Mouse (Mus musculus) heart, adult 2 months (tissue): Measurements from ENCODE around the gene Naaladl2. TPM values are rescaled to one million over a fixed set of nuclear protein-coding genes. Genes with fewer than 3 reads are reported as not detected.

Experiments
- DNase-seq, 2 experiments: peaks; one replicate each; pipeline ENCODE4 v3.0.0; 2021
- H3K27ac ChIP-seq: fragments of 200-600 bp; 2 replicates; pipeline ENCODE4 v1.8.1; 2022
- H3K27me3 ChIP-seq: fragments of 200-500 bp; 2 replicates; pipeline ENCODE4 v1.6.1; 2012; ENCODE audit warnings: mild to moderate bottlenecking, low read length, inconsistent platforms, mixed read lengths; ENCODE audit not compliant: control insufficient read depth, insufficient read depth
- H3K36me3 ChIP-seq: fragments of 200-500 bp; 2 replicates; pipeline ENCODE4 v1.6.1; 2012; ENCODE audit warnings: low read length, inconsistent platforms; ENCODE audit not compliant: control insufficient read depth, insufficient read depth
- H3K4me1 ChIP-seq: fragments of 200-500 bp; 2 replicates; pipeline ENCODE4 v1.6.1; 2011; ENCODE audit warnings: low read length; ENCODE audit not compliant: control insufficient read depth, insufficient read depth
- H3K4me3 ChIP-seq: fragments of 200-600 bp; 2 replicates; pipeline ENCODE4 v1.8.1; 2022
- H3K79me2 ChIP-seq: fragments of 200-500 bp; replicated peaks from 2 replicates; pipeline ENCODE4 v1.6.1; 2012; ENCODE audit warnings: mild to moderate bottlenecking, inconsistent platforms, low read length, moderate library complexity, mixed read lengths; ENCODE audit not compliant: control insufficient read depth, insufficient read depth
- H3K9ac ChIP-seq: fragments of 200-500 bp; 2 replicates; pipeline ENCODE4 v1.6.1; 2012; ENCODE audit warnings: low read depth, mild to moderate bottlenecking, control low read depth, inconsistent platforms, low read length, mixed read lengths
- CTCF ChIP-seq: fragments of 200-600 bp; IDR thresholded peaks from 2 replicates; pipeline ENCODE4 v1.8.1; 2022; ENCODE audit warnings: antibody characterized with exemption, mild to moderate bottlenecking, moderate library complexity
- EP300 ChIP-seq: fragments of 200-500 bp; IDR thresholded peaks from 2 replicates; pipeline ENCODE4 v1.6.1; 2011; ENCODE audit warnings: low read depth, low read length, control low read depth; ENCODE audit not compliant: insufficient read depth
- POLR2A ChIP-seq: fragments of 200-500 bp; IDR thresholded peaks from 2 replicates; pipeline ENCODE4 v1.6.1; 2011; ENCODE audit warnings: mild to moderate bottlenecking, low read depth, low read length, control low read depth; ENCODE audit not compliant: insufficient read depth
- WGBS: fragments of 180-500 bp; shearing (Covaris S2); methylation state at CpG from one replicate; pipeline ENCODE4 v1.1.7; 2018; 5-methylcytosine and 5-hydroxymethylcytosine counted together
- intact Hi-C: fragments of 180-260 bp; cut with DNase I; formaldehyde crosslinking; loops from one replicate; pipeline ENCODE4 v1.15.1; 2025
- polyA plus RNA-seq: library from polyadenylated mRNA; depleted of rRNA; stranded (reverse); fragments of >200 nt; gene quantifications from 2 replicates; pipeline ENCODE4 v1.2.3, GENCODE M21; 2012
- total RNA-seq, 2 experiments: library from RNA; stranded (reverse); gene quantifications; 2 replicates each; pipeline ENCODE4 v1.2.3; 2021

Naaladl2 gene
- total and polyA plus RNA-seq, 3 experiments: 0.10 to 0.45 (median 0.23) TPM

DNA sequence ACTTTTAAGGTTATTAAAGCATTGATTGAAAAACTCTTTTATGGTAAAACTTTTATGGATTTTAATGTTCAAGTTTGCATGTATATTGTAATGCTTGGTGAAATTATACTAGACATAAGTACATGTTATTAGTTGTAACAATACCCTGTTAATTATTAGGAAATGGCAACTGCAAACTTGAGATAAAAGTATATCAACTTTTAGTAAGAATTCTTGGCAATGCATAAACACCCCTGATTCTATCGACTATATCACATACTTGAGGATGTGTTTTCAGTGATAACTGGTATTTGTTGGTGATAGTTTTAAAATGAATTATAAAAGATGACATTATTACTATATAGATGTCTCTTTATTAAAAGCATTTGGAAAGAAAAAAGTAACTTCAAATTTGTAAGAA is 1017.9 kb downstream of the Naaladl2 start:
- no peaks in the 10 kb centered on the region for H3K79me2 ChIP-seq
- WGBS: 38% methylated on average over 1 of the region's 1 CpGs
- intact Hi-C loops: loop anchor here (10.0 kb wide), 1 partner anchor 51 kb away; no protein-coding TSS in a partner anchor
- DNase-seq: no peak
- no peak overlapping the region for H3K9ac ChIP-seq
- no peaks in the 10 kb centered on the region for H3K4me1 ChIP-seq
- no peak overlapping the region for H3K4me3 ChIP-seq
- TF ChIP-seq CTCF (no peak), EP300 (no peak), POLR2A (no peak)
- no peak overlapping the region for H3K27ac ChIP-seq
- H3K36me3 ChIP-seq: no peaks in the 10 kb centered on the region
- H3K27me3 ChIP-seq: no peaks in the 10 kb centered on the region

DNA sequence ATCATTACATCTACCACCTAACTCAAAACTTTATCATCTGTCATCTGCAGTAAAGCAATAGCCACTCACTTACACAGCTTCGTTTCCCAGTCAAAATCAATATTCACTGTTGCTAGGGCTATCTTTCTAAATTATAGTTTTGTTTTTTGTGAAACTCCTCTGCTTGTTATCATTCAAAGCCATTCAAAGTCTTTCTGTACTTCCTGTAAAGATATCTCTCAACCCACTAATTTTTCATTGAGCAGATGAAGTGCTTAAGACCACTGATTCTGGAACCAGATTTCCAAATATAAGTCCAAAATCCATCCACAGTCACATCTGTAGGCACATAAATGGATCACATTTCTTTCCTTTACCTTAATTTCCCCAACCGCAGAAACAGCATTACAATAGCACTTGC is 1020.0 kb downstream of the Naaladl2 start:
- Histone ChIP-seq H3K79me2 (no peaks in the 10 kb centered on the region), H3K4me3 (no peak overlapping the region), H3K4me1 (no peaks in the 10 kb centered on the region), H3K36me3 (no peaks in the 10 kb centered on the region), H3K27me3 (no peaks in the 10 kb centered on the region), H3K27ac (no peak overlapping the region), H3K9ac (no peak overlapping the region)
- intact Hi-C loops: loop anchor here (10.0 kb wide), 1 partner anchor 49 kb away; no protein-coding TSS in a partner anchor
- TF ChIP-seq POLR2A: no peak
- TF ChIP-seq EP300: no peak
- no peak for TF ChIP-seq CTCF
- WGBS: 64% methylated on average over 2 of the region's 2 CpGs
- DNase-seq: no peak

DNA sequence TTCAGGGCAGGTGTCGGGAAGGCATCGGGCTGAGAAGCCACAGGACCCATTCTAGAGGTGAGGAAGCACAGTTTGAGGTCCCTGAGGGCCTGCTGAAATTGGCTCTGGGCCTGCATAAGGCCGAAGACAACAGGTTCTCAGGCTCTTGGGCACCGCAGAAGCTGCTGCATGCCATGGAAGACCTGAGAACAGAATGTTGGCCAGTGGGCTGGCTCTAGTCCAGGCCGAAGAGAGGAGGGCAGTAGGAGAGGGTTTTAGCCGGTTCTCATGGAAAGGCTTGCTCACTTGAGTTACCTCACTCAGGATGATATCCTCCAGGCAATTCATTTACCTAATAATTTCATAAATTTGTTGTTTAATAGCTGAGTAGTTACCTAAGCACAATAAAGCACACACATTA is 1025.9 kb downstream of the Naaladl2 start:
- no peaks in the 10 kb centered on the region for H3K4me1 ChIP-seq
- DNase-seq: peak in 1 of 2 experiments; percentile 11
- H3K27me3 ChIP-seq: no peaks in the 10 kb centered on the region
- TF ChIP-seq CTCF (no peak), EP300 (no peak), POLR2A (no peak)
- no peaks in the 10 kb centered on the region for H3K79me2 ChIP-seq
- no peaks in the 10 kb centered on the region for H3K36me3 ChIP-seq
- H3K9ac ChIP-seq: no peak overlapping the region
- no peak overlapping the region for H3K4me3 ChIP-seq
- intact Hi-C loops: no loop called here
- no peak overlapping the region for H3K27ac ChIP-seq
- 75% methylated on average over 6 of the region's 6 CpGs for WGBS

DNA sequence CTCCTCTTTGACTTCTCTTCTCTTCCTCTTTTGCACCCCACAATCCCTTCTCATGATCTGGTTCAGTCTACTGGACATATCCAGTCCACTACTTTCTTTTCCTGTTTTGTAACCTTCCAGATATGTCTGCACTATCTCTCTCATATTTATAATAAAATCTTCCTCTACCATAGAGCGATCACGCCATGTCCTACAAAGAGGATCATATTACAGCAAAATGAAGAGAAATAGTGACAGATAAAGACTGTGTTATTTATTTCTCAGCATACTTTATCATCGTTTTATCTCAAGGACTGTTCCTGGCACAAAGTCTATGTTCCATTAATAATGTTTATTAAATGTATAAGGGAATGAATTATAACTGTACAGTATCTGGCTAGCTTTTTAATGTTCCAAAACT is 1029.2 kb downstream of the Naaladl2 start:
- no peaks in the 10 kb centered on the region for H3K79me2 ChIP-seq
- no peak for DNase-seq
- no peaks in the 10 kb centered on the region for H3K27me3 ChIP-seq
- H3K36me3 ChIP-seq: no peaks in the 10 kb centered on the region
- H3K9ac ChIP-seq: no peak overlapping the region
- H3K27ac ChIP-seq: no peak overlapping the region
- intact Hi-C loops: no loop called here
- 67% methylated on average over 3 of the region's 3 CpGs for WGBS
- no peak overlapping the region for H3K4me3 ChIP-seq
- no peaks in the 10 kb centered on the region for H3K4me1 ChIP-seq
- TF ChIP-seq CTCF: no peak
- no peak for TF ChIP-seq EP300
- no peak for TF ChIP-seq POLR2A

DNA sequence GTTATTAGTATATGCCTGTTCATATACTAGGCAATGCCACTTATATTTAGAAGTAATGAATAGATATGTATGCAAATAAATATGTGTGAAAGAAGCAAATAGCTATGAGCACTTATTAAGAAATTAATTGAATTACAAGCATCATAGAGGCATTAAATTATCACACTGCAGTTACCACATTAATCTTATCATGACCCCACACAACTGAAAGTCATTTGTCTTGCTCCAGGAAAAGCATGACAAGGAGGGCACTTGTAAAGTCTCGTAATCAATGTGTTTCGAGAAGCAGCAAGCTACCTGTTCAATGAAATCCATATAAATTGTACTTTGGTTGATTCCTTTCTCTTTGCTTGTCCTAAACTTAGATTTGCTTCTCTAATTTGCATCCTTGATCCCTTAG is 1030.7 kb downstream of the Naaladl2 start:
- intact Hi-C loops: no loop called here
- H3K4me3 ChIP-seq: no peak overlapping the region
- H3K79me2 ChIP-seq: no peaks in the 10 kb centered on the region
- DNase-seq: no peak
- H3K9ac ChIP-seq: no peak overlapping the region
- H3K36me3 ChIP-seq: no peaks in the 10 kb centered on the region
- WGBS: 66% methylated on average over 2 of the region's 2 CpGs
- H3K4me1 ChIP-seq: no peaks in the 10 kb centered on the region
- no peak overlapping the region for H3K27ac ChIP-seq
- TF ChIP-seq EP300: no peak
- no peak for TF ChIP-seq POLR2A
- no peak for TF ChIP-seq CTCF
- no peaks in the 10 kb centered on the region for H3K27me3 ChIP-seq

DNA sequence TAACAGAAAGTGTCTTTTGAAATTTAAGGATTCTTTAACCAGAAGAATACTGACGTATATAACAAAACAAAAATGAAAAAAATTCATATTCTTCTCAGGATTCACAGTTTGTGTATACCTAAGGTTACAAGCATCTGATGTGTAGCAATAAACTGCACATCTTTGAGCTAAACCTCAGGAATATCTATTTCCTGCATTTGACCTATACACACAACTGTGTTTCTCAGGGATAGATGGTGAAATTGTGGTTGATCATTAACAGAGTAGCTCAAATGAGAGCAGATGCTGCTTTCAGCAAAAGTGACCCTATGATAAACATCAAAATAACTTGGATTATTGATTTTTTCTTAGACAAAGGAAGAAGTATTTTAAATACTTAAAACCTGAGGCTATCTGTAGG is 1037.7 kb downstream of the Naaladl2 start:
- Histone ChIP-seq H3K4me1 (no peaks in the 10 kb centered on the region), H3K27me3 (no peaks in the 10 kb centered on the region), H3K36me3 (no peaks in the 10 kb centered on the region), H3K27ac (no peak overlapping the region), H3K4me3 (no peak overlapping the region), H3K79me2 (no peaks in the 10 kb centered on the region), H3K9ac (no peak overlapping the region)
- 83% methylated on average over 1 of the region's 1 CpGs for WGBS
- TF ChIP-seq POLR2A (no peak), EP300 (no peak), CTCF (no peak)
- DNase-seq: no peak
- intact Hi-C loops: no loop called here
